Mouse (Mus musculus): ENCODE results near the gene Dot1l.

GRCm38 (mm10) chr10:80776358-80776869 is 21.4 kb downstream of the Dot1l start:
- TF ChIP-seq CTCF (IDR thresholded peaks at IDR 0.05; ENCODE audit: low read depth, low read length) (no peak), GATA1 (IDR thresholded peaks at IDR 0.05; ENCODE audit: borderline replicate concordance, low read length) (no peak), POLR2AphosphoS5 (IDR thresholded peaks at IDR 0.05; ENCODE audit: insufficient replicate concordance, low read depth, low read length) (no peak), TAL1 (conservative IDR thresholded peaks at IDR 0.05; ENCODE audit: low read depth, low read length) (no peak), GATA2 (IDR thresholded peaks at IDR 0.05; ENCODE audit: borderline replicate concordance, low read depth, low read length) (no peak)

All from G1E (cell line).